Mouse (Mus musculus): Measurements from ENCODE around the gene Ints7. TPM values are rescaled to one million over a fixed set of nuclear protein-coding genes. Genes with fewer than 3 reads are reported as not detected.
A peak's percentile ranks its signal among the peaks of the same experiment; 100 is the strongest.

The Ints7 gene
- polyA plus RNA-seq, 1 experiment from 2014 or later: 46.8 TPM

DNA sequence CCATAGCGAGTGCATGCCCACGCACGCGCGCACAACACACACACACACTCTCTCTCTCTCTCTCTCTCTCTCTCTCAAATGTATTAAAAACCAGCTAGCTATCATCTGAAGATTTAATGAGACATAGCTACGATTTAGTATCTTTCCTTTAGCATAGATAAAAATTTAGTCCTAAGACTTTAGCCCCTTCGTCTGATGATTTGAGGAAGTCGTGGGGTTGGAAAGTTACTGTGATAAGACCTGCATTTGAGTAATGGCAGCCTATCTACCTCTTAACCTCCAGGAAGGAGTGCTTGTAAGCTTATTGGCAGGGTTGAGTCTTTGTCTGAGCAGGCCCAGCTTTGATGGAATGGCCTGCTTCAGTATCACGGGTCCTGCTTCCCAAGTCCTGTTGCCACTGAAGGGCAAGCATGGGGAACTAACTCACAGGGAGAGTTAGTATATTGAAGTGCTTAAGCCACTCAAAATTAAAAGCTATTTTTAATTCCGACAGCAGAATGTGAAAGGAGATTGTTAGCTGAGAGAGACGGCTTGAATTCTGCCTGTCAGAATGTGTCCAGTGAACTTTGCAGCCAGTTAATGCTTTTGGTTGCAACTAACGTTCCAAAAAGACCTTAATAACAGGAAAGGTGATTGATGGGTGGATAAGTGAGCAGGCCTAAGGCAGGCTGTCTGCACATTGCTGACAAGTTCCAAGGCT is 42.8 kb downstream of the Ints7 start:
- Histone ChIP-seq H3K9me3 (no peaks in the 10 kb centered on the region), H3K4me2 (no peak overlapping the region), H3K27ac (no peak overlapping the region), H3K9ac (no peak overlapping the region), H3K4me3 (replicated peaks) (no peak overlapping the region), H3K4me1 (no peaks in the 10 kb centered on the region), H3K36me3 (peaks cover 73% of the 10 kb centered on the region), H3K27me3 (replicated peaks) (no peaks in the 10 kb centered on the region)
- WGBS: 87% methylated on average over 12 of the region's 12 CpGs
- no peak for ATAC-seq (ENCODE audit: insufficient read depth, low FRiP score, low read depth)

DNA sequence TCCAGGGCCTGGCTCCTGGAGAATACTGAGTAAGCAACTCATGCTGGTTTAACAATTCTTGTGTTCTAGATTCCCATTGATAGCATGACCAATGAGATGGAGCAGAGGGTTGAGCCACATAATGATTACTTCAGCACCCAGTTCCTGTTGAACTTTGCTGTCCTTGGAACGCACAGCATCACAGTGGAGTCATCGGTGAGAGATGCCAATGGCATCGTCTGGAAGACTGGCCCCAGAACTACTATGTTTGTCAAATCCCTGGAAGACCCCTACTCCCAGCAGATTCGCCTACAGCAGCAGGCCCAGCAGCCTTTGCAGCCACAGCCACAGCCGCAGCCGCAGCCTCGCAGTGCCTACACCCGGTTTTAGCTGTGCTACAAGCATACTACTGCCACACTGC is 45.7 kb downstream of the Ints7 start:
- H3K36me3 ChIP-seq: peaks cover 51% of the 10 kb centered on the region
- no peak overlapping the region for H3K4me2 ChIP-seq
- ATAC-seq (ENCODE audit: insufficient read depth, low FRiP score, low read depth): no peak
- H3K27ac ChIP-seq: no peak overlapping the region
- H3K27me3 ChIP-seq (replicated peaks): no peaks in the 10 kb centered on the region
- no peaks in the 10 kb centered on the region for H3K4me1 ChIP-seq
- H3K4me3 ChIP-seq (replicated peaks): no peak overlapping the region
- WGBS: 91% methylated on average over 8 of the region's 8 CpGs
- no peaks in the 10 kb centered on the region for H3K9me3 ChIP-seq
- no peak overlapping the region for H3K9ac ChIP-seq

DNA sequence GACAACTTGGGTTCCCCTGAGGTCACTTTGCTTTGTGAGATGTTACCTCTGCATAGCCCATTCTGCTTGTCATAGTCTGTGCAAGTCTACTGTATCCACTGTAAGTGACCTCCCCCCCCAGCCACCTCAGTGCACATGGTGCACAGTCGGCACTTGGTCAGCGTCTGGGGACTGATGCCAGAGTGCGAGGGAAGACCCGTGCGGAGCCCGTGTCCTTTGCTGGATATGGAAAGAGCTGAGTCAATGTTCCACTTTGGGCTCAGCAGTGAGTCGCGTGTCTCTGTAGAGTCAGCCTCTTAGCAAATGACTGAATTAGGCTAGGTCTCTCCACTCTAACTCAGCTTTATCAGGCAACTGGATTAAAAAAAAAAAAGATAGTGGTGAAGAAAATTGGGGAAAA is 47.4 kb downstream of the Ints7 start:
- WGBS: 96% methylated on average over 8 of the region's 8 CpGs
- Histone ChIP-seq H3K36me3 (peaks cover 35% of the 10 kb centered on the region), H3K4me1 (no peaks in the 10 kb centered on the region), H3K27ac (no peak overlapping the region), H3K4me3 (replicated peaks) (no peak overlapping the region), H3K9me3 (no peaks in the 10 kb centered on the region), H3K4me2 (no peak overlapping the region), H3K9ac (no peak overlapping the region), H3K27me3 (replicated peaks) (no peaks in the 10 kb centered on the region)
- ATAC-seq (ENCODE audit: insufficient read depth, low FRiP score, low read depth): no peak

DNA sequence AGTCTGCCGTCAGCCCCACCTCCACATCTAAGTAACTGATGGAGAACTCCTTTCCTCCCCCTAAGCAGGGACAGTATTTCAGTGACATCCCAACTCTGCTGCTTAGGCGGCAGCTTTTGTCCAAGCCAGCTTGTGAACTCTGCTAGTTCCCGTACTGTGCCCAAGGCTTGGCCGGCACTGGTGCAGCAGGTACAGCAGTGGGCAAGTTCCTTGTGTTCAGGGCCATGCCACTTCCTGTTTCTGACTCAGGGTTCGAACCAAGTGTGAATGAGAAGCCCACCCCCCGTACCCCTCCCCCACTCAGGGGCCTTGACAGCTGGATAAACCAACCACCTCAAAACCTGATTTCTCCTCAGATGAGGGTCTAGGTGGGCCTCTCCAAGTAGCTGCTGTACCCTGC is 49.1 kb downstream of the Ints7 start:
- H3K27me3 ChIP-seq (replicated peaks): no peaks in the 10 kb centered on the region
- H3K4me1 ChIP-seq: no peaks in the 10 kb centered on the region
- WGBS: 59% methylated on average over 6 of the region's 6 CpGs
- H3K36me3 ChIP-seq: peaks cover 24% of the 10 kb centered on the region
- no peak overlapping the region for H3K9ac ChIP-seq
- no peak overlapping the region for H3K4me2 ChIP-seq
- no peak overlapping the region for H3K4me3 ChIP-seq (replicated peaks)
- ATAC-seq (ENCODE audit: insufficient read depth, low FRiP score, low read depth): no peak
- no peaks in the 10 kb centered on the region for H3K9me3 ChIP-seq
- no peak overlapping the region for H3K27ac ChIP-seq

DNA sequence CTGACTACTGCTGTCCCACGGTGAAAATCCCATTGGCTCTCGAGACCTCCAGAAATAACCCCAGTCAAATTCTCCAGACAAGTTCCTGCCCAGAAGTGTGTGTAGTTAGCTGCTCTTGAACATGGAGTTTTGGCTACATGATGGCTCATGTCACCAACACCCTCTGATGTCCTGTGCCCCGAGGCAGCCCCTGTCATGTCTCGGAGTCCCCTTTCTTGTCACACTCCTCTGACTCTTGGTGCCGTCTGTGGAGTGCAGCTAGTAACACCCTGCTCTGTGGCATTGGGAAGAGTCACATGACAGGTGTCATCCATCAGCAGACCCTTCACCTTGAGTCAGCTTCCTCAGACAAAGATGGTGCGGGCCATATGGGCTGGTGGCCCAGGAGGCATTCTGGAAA is 49.6 kb downstream of the Ints7 start:
- H3K36me3 ChIP-seq: peaks cover 19% of the 10 kb centered on the region

DNA sequence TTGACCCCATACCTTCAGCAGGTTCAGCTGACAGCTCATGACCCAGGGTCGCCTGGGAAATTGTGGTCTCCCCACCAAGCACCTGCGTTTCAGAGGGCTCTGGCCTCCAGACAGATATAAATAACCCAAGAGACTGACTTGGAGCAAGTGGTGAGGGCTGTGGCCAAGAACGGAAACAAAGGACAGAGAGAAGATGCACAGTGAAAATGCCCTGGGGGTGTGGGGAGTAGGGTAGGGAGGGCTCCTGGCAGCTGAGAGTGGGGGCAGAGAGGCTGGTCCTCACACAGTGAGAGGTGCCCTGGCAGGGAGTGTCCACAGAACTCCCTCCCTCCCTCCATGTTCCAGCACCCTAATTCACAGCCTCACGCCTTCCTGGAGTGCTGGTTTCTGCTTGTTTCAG is 50.2 kb downstream of the Ints7 start:
- 28% methylated on average over 4 of the region's 4 CpGs for WGBS

More for the DNA sequence above, 49.6 kb downstream of the Ints7 start:
- Histone ChIP-seq H3K4me1 (no peaks in the 10 kb centered on the region), H3K27ac (no peak overlapping the region), H3K27me3 (replicated peaks) (no peaks in the 10 kb centered on the region), H3K4me2 (no peak overlapping the region), H3K9me3 (no peaks in the 10 kb centered on the region), H3K4me3 (replicated peaks) (no peak overlapping the region), H3K9ac (no peak overlapping the region)
- WGBS: 54% methylated on average over 6 of the region's 6 CpGs
- no peak for ATAC-seq (ENCODE audit: insufficient read depth, low FRiP score, low read depth)

DNA sequence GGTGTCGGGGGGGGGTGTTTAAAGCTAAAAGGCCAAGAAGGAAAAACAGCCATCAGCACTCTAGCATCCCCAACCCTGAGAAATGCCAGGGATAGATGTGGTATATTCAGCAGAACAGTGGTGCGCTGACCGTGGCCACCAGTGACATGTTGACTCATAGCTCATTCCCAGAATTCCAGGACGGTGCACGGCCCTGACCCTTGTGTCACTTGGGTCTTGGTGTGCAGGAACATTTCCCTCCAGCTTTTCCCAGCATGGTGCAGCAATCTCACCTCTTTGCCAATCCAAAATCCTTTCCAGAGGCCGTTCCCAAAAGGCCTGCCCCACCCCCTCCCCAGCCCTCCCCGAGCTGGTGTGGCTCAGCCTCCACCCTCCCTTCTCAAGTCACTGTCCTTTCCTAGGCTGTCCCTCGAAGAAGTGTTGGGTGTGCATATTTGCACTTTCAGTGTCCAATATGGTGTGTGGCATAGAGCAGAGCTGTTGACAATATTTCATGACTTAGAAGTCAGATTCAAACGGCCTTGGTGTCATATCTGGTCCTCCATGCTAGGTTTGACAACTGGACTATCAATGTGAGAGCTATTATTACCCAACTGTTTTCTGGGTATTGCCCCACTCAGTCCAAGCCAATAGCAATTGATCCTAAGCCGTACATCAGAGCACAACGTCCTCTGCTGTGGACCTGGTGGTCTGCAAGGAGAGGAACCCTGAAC is 53.2 kb downstream of the Ints7 start:
- Histone ChIP-seq H3K9me3 (no peaks in the 10 kb centered on the region), H3K4me2 (no peak overlapping the region), H3K4me3 (replicated peaks) (no peak overlapping the region), H3K27me3 (replicated peaks) (no peaks in the 10 kb centered on the region), H3K27ac (no peak overlapping the region), H3K36me3 (no peaks in the 10 kb centered on the region), H3K4me1 (no peaks in the 10 kb centered on the region), H3K9ac (no peak overlapping the region)
- WGBS: 60% methylated on average over 11 of the region's 11 CpGs
- ATAC-seq (ENCODE audit: insufficient read depth, low FRiP score, low read depth): no peak

More for the DNA sequence above, 50.2 kb downstream of the Ints7 start:
- no peak overlapping the region for H3K4me2 ChIP-seq
- no peak for ATAC-seq (ENCODE audit: insufficient read depth, low FRiP score, low read depth)
- no peak overlapping the region for H3K4me3 ChIP-seq (replicated peaks)
- H3K9ac ChIP-seq: no peak overlapping the region
- H3K27ac ChIP-seq: no peak overlapping the region
- no peaks in the 10 kb centered on the region for H3K27me3 ChIP-seq (replicated peaks)
- H3K36me3 ChIP-seq: peaks cover 13% of the 10 kb centered on the region
- H3K9me3 ChIP-seq: no peaks in the 10 kb centered on the region
- no peaks in the 10 kb centered on the region for H3K4me1 ChIP-seq

DNA sequence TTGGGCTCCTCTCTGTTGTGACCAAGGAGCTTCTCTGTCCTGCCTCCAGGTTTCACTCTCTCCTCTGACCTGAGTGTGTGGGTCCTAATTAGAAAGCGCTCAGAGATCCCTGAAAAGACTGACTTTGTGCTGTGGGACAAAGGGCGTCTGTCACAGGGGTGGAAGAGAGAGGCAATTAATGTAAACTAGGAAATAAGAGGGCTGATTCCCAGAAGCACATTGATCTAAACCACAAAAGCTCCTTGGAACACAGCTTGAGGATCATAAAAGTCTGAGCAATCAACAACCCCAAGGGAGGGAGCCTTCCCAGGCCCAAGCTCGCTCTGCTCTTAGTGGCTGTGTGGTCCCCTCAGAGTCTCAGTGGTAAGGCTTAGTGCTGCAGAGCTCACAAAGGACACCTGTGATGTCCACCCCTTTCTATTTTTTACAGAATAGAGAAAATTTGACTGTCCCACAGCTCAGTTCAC is 53.8 kb downstream of the Ints7 start:
- no peaks in the 10 kb centered on the region for H3K36me3 ChIP-seq
- ATAC-seq (ENCODE audit: insufficient read depth, low FRiP score, low read depth): no peak
- H3K9me3 ChIP-seq: no peaks in the 10 kb centered on the region
- no peak overlapping the region for H3K9ac ChIP-seq
- WGBS: 61% methylated on average over 3 of the region's 3 CpGs
- H3K27ac ChIP-seq: no peak overlapping the region
- no peaks in the 10 kb centered on the region for H3K4me1 ChIP-seq
- no peaks in the 10 kb centered on the region for H3K27me3 ChIP-seq (replicated peaks)
- no peak overlapping the region for H3K4me2 ChIP-seq
- no peak overlapping the region for H3K4me3 ChIP-seq (replicated peaks)

DNA sequence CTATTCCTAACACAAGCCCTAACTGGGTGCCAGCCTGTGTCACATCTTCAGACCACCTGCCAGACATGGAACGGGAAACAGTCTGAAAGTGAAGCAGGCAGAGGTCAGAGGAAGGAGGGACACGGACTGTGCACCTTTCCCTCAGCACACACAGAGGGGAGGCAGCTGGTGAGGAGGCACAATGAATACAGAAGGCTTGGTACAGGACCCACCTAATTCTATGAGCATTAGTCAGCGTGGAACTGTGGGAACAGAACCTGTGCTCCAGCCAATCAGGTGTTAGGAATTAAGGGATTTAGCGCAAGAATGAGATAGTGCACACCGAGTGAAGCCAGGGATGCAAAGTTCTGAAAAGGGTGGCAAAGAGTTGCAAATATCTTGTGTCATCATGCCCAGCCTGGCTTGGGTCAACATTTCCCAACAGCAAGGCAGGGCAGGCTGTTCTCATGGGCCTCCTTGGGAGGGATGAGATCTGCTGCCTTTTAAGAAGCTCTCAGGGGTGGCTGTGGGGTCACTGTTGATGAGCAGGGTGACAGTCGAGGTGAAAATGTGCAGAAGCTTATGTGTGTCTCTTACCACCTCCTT is 57.2 kb downstream of the Ints7 start:
- WGBS: 53% methylated on average over 6 of the region's 6 CpGs
- no peaks in the 10 kb centered on the region for H3K9me3 ChIP-seq
- H3K27me3 ChIP-seq (replicated peaks): no peaks in the 10 kb centered on the region
- no peak overlapping the region for H3K4me3 ChIP-seq (replicated peaks)
- peak; percentile 50; the same call in 1 of the 2 replicates for ATAC-seq (ENCODE audit: insufficient read depth, low FRiP score, low read depth)
- H3K9ac ChIP-seq: no peak overlapping the region
- no peaks in the 10 kb centered on the region for H3K4me1 ChIP-seq
- no peaks in the 10 kb centered on the region for H3K36me3 ChIP-seq
- H3K27ac ChIP-seq: peak overlapping the region; percentile 61; the same call in 1 of the 2 replicates
- no peak overlapping the region for H3K4me2 ChIP-seq

DNA sequence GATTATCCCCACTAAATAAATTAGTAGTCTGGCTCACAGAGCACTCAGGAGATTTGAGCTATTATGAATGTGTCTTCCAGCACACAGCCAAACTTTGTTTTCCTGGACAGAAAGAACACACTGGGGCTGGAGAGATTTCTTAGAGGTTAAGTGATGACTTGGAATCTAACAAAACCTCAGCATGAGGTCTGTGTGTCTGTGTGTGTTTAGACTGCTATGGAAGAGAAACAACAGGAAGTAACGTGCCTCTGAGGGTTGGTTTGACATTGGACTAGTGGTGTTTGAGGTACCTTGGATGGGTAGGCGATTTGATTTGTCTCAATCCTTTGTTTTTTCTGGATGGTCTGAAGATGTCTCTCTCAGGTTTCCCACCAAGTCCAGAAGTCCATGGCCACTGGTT is 58.7 kb downstream of the Ints7 start:
- ATAC-seq (ENCODE audit: insufficient read depth, low FRiP score, low read depth): no peak
- Histone ChIP-seq H3K9ac (no peak overlapping the region), H3K27ac (no peak overlapping the region), H3K36me3 (no peaks in the 10 kb centered on the region), H3K4me2 (no peak overlapping the region), H3K4me3 (replicated peaks) (no peak overlapping the region), H3K9me3 (no peaks in the 10 kb centered on the region), H3K27me3 (replicated peaks) (no peaks in the 10 kb centered on the region), H3K4me1 (no peaks in the 10 kb centered on the region)
- WGBS: 77% methylated on average over 2 of the region's 2 CpGs

DNA sequence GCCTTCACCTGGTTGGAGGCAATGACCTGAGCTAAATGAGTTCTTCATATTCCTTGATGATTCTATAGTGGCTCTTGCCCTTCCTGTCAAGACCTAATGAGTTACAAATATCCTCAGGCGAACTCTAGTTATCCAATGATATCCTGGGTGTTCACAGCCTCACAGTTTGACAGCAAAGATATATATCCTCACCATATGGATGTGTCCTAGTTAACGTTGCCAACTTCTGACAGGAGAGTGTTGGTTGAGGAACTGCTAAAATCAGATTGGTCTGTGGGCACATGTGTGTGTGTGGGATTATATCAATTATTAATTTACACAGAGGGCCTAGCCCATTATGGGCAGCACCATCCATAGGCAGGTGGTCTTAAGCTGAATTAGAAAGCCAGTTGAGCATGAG is 63.0 kb downstream of the Ints7 start:
- H3K9me3 ChIP-seq: no peaks in the 10 kb centered on the region
- H3K4me2 ChIP-seq: no peak overlapping the region
- WGBS: 78% methylated on average over 2 of the region's 2 CpGs
- H3K27ac ChIP-seq: no peak overlapping the region
- no peaks in the 10 kb centered on the region for H3K36me3 ChIP-seq
- no peaks in the 10 kb centered on the region for H3K4me1 ChIP-seq
- H3K4me3 ChIP-seq (replicated peaks): no peak overlapping the region
- no peak for ATAC-seq (ENCODE audit: insufficient read depth, low FRiP score, low read depth)
- H3K27me3 ChIP-seq (replicated peaks): no peaks in the 10 kb centered on the region
- no peak overlapping the region for H3K9ac ChIP-seq

DNA sequence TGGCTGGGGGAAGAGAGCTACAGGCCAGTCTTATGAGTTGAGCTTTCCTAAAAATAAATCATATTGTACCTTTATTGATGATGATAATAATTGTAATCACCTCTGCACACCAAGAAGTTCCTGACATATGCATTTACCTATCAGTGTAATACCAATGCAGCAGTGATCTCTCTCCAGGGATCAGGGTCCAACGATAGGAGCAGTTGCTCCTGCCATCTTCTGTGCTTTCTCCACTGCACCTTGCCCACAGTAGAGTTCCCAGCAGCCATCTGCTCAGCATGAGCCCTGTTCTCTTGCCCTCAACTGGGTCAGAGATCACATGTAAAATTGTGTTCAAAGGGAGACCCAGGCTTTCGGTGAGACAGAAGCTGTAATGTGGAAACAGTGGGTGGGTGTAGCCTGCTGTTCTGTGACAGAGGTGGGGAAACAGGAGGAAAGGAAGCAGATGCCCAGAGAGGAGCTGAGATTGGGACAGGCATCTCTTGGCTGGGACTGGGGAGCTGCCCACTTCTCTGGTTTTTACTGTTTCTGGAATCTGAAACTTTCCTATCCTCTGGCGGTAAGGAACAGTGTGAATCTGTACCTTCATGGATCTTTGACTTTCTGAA is 63.9 kb downstream of the Ints7 start:
- no peak overlapping the region for H3K4me2 ChIP-seq
- WGBS: 71% methylated on average over 3 of the region's 3 CpGs
- no peak overlapping the region for H3K27ac ChIP-seq
- no peaks in the 10 kb centered on the region for H3K27me3 ChIP-seq (replicated peaks)
- no peak overlapping the region for H3K9ac ChIP-seq
- no peaks in the 10 kb centered on the region for H3K9me3 ChIP-seq
- H3K4me1 ChIP-seq: no peaks in the 10 kb centered on the region
- no peaks in the 10 kb centered on the region for H3K36me3 ChIP-seq
- H3K4me3 ChIP-seq (replicated peaks): no peak overlapping the region
- ATAC-seq (ENCODE audit: insufficient read depth, low FRiP score, low read depth): no peak

Measured in stomach, embryonic 15.5 days (tissue).